Mouse (Mus musculus) lung, embryonic 16.5 days (tissue): Measurements from ENCODE around the gene Xaf1. TPM values are rescaled to one million over a fixed set of nuclear protein-coding genes. Genes with fewer than 3 reads are reported as not detected.
A peak's percentile ranks its signal among the peaks of the same experiment; 100 is the strongest.
"Not testable (repeated sequence)": the region's sequence is repeated elsewhere in the genome, so short reads cannot be mapped to it uniquely, and the experiment has no call there.

ENCODE experiments used
- ATAC-seq: fragments of 200-750 bp; cut with Nextera tagmentation; 2 replicates; pipeline ENCODE4 v1.8.0; 2017; ENCODE audit warnings: low read depth, mild to moderate bottlenecking, moderate library complexity
- H3K27ac ChIP-seq: fragments of 300-500 bp; sonication (generic); 2 replicates; pipeline ENCODE4 v1.5.1; 2014; ENCODE audit warnings: mild to moderate bottlenecking, control low read depth, low read length
- H3K27me3 ChIP-seq: fragments of 300-500 bp; sonication (generic); 2 replicates; pipeline ENCODE4 v1.6.1; 2014; ENCODE audit warnings: low read depth, low read length, mixed read lengths; ENCODE audit not compliant: control insufficient read depth, insufficient read depth
- H3K36me3 ChIP-seq: fragments of 300-500 bp; sonication (generic); 2 replicates; pipeline ENCODE4 v1.6.1; 2014; ENCODE audit warnings: low read length; ENCODE audit not compliant: control insufficient read depth, insufficient read depth
- H3K4me1 ChIP-seq: fragments of 300-500 bp; sonication (generic); replicated peaks from 2 replicates; pipeline ENCODE4 v1.6.1; 2014; ENCODE audit warnings: low read length, mixed read lengths; ENCODE audit not compliant: control insufficient read depth, insufficient read depth
- H3K4me2 ChIP-seq: fragments of 300-500 bp; sonication (generic); 2 replicates; pipeline ENCODE4 v1.6.1; 2014; ENCODE audit warnings: low read depth, low read length, control low read depth
- H3K4me3 ChIP-seq: fragments of 300-500 bp; sonication (generic); 2 replicates; pipeline ENCODE4 v1.5.1; 2014; ENCODE audit warnings: mild to moderate bottlenecking, low read length, control low read depth
- H3K9ac ChIP-seq: fragments of 300-500 bp; sonication (generic); 2 replicates; pipeline ENCODE4 v1.6.1; 2014; ENCODE audit warnings: low read length, control low read depth
- H3K9me3 ChIP-seq: fragments of 300-500 bp; sonication (generic); 2 replicates; pipeline ENCODE4 v1.6.1; 2016; ENCODE audit warnings: low read length; ENCODE audit not compliant: control insufficient read depth
- WGBS: fragments of 180-500 bp; shearing (Covaris S2); extraction: QIAGEN DNeasy Blood & Tissue Kit; methylation state at CpG from one replicate; pipeline ENCODE4 v1.1.7; 2014; 5-methylcytosine and 5-hydroxymethylcytosine counted together
- polyA plus RNA-seq: library from polyadenylated mRNA; unstranded; fragments of >200 nt; fragmentation: Nextera tagmentation; extraction: Ambion mirVana; gene quantifications from 2 replicates; pipeline ENCODE4 v1.2.1, GENCODE M21; 2015

Xaf1 gene
- polyA plus RNA-seq, 1 experiment from 2014 or later = 7.4 TPM

DNA sequence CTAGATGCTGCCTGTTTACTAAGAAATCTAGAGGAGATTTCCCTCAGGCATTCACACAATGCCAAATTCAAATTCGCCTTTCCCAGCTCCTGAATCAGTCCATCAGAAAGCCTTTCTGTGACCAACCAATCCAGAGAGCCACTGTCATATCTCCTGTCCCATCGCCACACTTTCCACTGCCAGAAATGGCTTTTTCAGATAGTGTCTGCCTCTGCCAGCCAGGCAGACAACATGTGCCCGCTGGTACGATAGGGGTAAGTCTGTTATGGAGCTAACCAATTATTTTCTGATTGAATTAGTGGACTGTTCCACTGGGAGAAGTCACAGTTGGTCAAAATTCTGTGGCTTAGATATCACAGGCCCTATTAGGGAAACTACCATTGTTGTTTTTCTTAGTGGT, 33.2 kb downstream of the Xaf1 start:
- Histone ChIP-seq H3K4me2 (no peak overlapping the region), H3K36me3 (no peaks in the 10 kb centered on the region), H3K4me1 (peaks cover 7% of the 10 kb centered on the region), H3K9me3 (no peaks in the 10 kb centered on the region), H3K4me3 (no peak overlapping the region), H3K27me3 (no peaks in the 10 kb centered on the region), H3K27ac (no peak overlapping the region), H3K9ac (no peak overlapping the region)
- no peak for ATAC-seq
- 81% methylated on average over 4 of the region's 4 CpGs for WGBS

DNA sequence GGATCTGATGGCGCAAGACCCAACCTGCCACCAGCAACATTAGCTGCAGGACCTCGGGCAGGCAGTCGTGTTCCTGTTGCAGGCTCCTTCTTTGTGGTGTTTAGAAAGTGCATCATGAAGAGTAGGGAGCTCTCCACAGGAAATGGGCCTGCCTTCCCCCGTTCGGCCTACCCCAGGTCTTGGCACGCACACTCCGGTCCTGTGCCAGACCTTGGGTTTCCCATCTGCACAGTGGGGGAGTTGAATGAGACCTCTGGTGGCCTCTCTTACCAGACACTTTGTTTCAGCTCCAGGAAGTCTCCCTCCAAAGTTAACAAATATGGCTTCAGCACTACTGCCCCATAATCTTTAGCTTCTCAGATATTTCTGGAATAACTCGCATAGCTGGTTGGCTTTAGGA, 35.3 kb downstream of the Xaf1 start:
- peak; percentile 64 for ATAC-seq
- Histone ChIP-seq H3K4me1 (peaks cover 7% of the 10 kb centered on the region), H3K36me3 (no peaks in the 10 kb centered on the region), H3K9ac (no peak overlapping the region), H3K9me3 (no peaks in the 10 kb centered on the region), H3K27me3 (no peaks in the 10 kb centered on the region), H3K27ac (no peak overlapping the region), H3K4me2 (no peak overlapping the region), H3K4me3 (no peak overlapping the region)
- 65% methylated on average over 8 of the region's 8 CpGs for WGBS

DNA sequence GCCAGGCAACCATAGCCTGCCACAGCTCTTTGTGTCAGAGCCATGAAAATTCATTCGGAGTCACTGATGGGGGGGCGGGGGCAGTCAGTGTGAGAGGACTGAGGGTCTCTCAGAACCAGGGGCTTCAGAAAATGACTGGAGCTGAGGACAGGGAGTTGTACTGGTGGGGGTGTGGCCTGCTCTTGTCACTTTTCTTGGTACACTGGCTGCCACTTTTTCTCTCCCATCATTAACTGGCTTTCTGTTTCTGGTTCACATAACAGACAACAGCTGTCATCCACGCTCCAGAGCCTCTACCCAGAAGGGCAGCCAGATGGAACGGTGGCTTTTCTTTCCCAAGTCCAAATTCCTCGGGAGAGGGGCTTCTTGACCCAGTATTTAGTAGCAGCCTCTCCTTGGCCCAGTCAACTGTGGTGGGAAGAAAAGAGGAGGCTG, 37.0 kb downstream of the Xaf1 start:
- 41% methylated on average over 5 of the region's 5 CpGs for WGBS
- Histone ChIP-seq H3K4me2 (no peak overlapping the region), H3K27ac (no peak overlapping the region), H3K4me3 (no peak overlapping the region), H3K27me3 (no peaks in the 10 kb centered on the region), H3K9me3 (no peaks in the 10 kb centered on the region), H3K9ac (no peak overlapping the region), H3K36me3 (no peaks in the 10 kb centered on the region), H3K4me1 (peaks cover 7% of the 10 kb centered on the region)
- peak; percentile 51 for ATAC-seq

DNA sequence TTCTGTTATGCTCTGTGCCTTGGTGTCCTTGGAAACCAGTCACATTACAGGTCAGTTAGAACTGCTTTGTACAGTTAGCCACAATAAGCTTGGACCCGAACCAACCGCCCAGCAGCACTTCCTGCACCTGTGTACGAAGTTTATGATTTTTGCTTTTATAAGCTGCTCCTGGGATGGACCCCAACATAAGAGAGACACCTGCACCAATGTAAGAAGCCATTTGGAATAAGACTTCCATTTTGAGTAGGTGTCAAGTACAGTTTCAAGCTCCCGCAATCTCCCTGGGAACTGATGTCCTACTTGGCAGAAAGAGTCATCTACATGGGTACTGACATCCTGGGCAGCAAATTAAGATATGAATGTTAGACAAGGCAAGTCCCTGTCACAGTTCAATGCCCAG, 38.3 kb downstream of the Xaf1 start:
- no peaks in the 10 kb centered on the region for H3K9me3 ChIP-seq
- peaks cover 7% of the 10 kb centered on the region for H3K4me1 ChIP-seq
- ATAC-seq = no peak
- no peaks in the 10 kb centered on the region for H3K27me3 ChIP-seq
- WGBS = 80% methylated on average over 4 of the region's 4 CpGs
- H3K36me3 ChIP-seq = no peaks in the 10 kb centered on the region
- H3K4me3 ChIP-seq = no peak overlapping the region
- no peak overlapping the region for H3K9ac ChIP-seq
- no peak overlapping the region for H3K4me2 ChIP-seq
- no peak overlapping the region for H3K27ac ChIP-seq

DNA sequence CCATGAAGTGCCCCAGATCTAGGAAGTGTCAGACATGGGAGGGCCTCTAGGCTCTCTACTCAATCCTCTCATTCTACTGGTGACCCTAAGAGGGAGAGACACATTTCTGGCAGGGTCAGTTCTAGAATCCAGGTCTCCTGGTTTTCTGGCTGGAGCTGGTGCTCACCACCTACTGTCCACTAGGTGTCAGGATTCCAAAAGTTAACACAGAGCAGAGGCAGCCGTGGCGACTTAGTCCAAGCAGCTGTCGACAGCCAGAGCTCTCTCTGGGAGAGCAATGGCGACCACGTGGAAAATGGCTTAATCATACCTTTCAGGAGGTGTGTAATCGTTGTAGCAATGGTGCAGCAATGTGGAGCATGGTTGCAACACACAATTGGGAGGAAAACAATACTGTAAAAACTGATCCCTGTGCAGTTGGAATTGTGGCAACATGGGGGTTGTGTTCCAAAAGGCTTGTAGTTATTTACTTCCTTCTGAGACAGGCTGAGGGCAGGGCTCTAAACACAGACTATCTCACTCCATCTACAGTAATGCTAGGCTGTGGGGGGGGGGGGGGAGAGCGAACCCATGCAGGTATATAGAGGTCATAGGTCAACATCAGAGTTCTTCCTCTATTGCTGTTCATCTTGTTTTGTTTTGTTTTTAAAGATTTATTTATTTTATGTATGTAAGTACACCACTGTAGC, 41.3 kb downstream of the Xaf1 start:
- Histone ChIP-seq H3K27ac (no peak overlapping the region), H3K9me3 (no peaks in the 10 kb centered on the region), H3K4me1 (peaks cover 3% of the 10 kb centered on the region), H3K27me3 (no peaks in the 10 kb centered on the region), H3K4me2 (no peak overlapping the region), H3K36me3 (no peaks in the 10 kb centered on the region), H3K9ac (no peak overlapping the region; the same call in 1 of the 2 replicates), H3K4me3 (no peak overlapping the region)
- 12% methylated on average over 7 of the region's 7 CpGs for WGBS
- peak; percentile 71 for ATAC-seq

DNA sequence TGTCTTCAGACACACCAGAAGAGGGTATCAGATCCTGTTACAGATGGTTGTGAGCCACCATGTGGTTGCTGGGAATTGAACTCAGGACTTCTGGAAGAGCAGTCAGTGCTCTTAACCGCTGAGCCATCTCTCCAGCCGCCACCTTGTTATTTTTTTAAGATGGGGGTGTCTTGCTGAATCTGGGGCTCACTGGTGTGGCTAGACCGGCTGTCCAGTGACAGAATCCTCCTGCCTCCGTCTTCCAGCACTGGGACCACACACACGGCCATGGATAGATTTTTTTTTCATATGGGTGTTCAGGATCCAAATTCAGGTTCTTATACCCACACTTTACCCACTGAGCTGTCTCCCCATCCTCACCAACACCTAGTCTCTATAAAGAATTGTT, 41.8 kb downstream of the Xaf1 start:
- not testable (repeated sequence) for ATAC-seq, H3K9me3 ChIP-seq, H3K4me2 ChIP-seq, H3K4me1 ChIP-seq, H3K27me3 ChIP-seq, H3K27ac ChIP-seq, H3K4me3 ChIP-seq, H3K36me3 ChIP-seq, H3K9ac ChIP-seq
- WGBS = 83% methylated on average over 5 of the region's 5 CpGs

DNA sequence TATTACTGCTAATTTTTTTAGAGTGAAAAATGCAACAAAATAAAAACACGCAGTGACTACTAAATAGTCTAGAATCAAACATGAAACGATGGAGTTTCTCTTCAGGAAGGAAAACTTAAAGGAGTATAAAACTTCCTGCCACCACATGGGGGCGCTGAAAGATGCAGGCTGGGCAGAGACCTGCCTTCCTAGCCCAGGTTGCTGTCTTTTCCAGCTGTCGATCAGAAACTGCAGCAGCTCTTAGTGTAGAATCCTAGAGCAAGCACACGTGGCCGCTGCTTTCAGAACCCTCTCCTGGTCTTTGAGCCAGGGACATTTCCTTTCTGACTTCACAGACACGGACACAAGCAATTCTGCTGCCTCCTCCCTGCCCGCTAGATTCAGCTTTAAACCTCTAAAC, 42.5 kb downstream of the Xaf1 start:
- WGBS = 21% methylated on average over 8 of the region's 8 CpGs
- no peaks in the 10 kb centered on the region for H3K9me3 ChIP-seq
- ATAC-seq = no peak; the same call in 1 of the 2 replicates

DNA sequence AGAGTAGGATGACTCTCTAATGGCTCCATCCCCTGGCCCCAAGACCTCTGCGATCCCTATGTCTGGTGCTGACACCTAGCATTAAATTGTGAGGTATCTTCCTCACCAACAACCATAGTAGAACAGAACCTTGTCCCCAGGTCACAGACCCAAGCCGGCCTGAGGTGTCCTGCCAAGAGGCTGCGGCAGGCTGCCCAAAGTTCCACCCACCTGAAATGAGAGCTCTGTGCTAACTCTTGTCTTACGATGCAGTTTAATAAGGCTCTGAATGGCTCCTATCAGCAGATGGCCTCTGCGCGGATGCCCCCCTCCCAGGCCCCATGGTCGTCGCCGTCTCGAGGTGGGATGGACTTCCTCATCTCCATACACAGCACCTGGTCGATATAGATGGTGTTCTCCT, 43.1 kb downstream of the Xaf1 start:
- Histone ChIP-seq H3K9me3 (no peaks in the 10 kb centered on the region), H3K9ac (no peak overlapping the region), H3K27me3 (no peaks in the 10 kb centered on the region), H3K27ac (no peak overlapping the region), H3K4me3 (no peak overlapping the region), H3K4me1 (peaks cover 9% of the 10 kb centered on the region), H3K4me2 (no peak overlapping the region), H3K36me3 (no peaks in the 10 kb centered on the region)
- ATAC-seq = no peak
- WGBS = 87% methylated on average over 11 of the region's 11 CpGs

More for the DNA sequence above, 42.5 kb downstream of the Xaf1 start:
- Histone ChIP-seq H3K9ac (no peak overlapping the region), H3K36me3 (no peaks in the 10 kb centered on the region), H3K27me3 (no peaks in the 10 kb centered on the region), H3K27ac (no peak overlapping the region), H3K4me2 (no peak overlapping the region), H3K4me3 (no peak overlapping the region), H3K4me1 (peaks cover 4% of the 10 kb centered on the region)

DNA sequence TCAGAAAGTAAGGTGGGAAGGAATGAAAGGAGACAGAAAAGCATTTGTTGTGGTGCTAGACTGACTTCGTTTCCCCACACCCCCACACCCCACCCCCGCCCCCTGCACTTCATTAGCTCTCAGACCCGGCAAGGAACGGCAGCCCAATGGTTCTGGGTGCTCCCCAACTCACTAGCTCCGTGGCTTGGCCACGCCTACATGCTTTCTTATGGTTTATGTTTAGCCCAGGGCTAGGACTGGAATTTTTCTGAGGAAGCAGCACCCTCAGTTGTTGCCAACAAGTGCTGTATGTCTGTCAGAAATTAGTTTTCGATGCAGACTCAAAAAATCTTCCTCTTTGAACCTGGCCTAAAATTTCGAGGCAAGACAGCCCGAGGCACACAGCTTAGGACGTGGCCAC, 47.1 kb downstream of the Xaf1 start:
- H3K36me3 ChIP-seq = no peaks in the 10 kb centered on the region
- peak overlapping the region; percentile 70 for H3K27ac ChIP-seq
- no peaks in the 10 kb centered on the region for H3K9me3 ChIP-seq
- no peaks in the 10 kb centered on the region for H3K27me3 ChIP-seq
- H3K4me1 ChIP-seq = peaks cover 11% of the 10 kb centered on the region
- WGBS = 28% methylated on average over 10 of the region's 10 CpGs
- no peak overlapping the region for H3K4me2 ChIP-seq
- H3K4me3 ChIP-seq = no peak overlapping the region
- ATAC-seq = peak; percentile 60
- H3K9ac ChIP-seq = no peak overlapping the region

DNA sequence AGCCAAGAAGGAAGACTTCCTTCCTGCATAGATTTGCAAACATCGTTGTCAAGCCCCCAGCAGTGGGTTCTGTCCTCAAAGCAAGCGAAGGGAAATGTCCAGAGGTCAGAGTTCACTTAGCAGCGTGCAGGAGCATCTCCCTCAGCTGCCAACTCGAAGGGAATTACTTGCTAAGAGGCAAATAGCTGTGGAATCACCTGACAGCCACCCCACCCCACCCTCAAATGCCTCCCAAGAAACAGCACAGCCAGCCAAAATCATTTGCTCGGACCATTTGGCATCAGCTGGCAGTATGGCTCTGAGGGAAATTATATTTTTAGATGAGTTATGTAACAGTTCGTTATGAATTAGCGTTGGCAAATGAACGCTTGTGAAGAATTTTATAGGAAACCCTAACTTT, 47.6 kb downstream of the Xaf1 start:
- no peak overlapping the region for H3K4me3 ChIP-seq
- no peaks in the 10 kb centered on the region for H3K27me3 ChIP-seq
- no peak; the same call in 1 of the 2 replicates for ATAC-seq
- no peaks in the 10 kb centered on the region for H3K36me3 ChIP-seq
- no peak overlapping the region for H3K9ac ChIP-seq
- peaks cover 11% of the 10 kb centered on the region for H3K4me1 ChIP-seq
- 33% methylated on average over 8 of the region's 8 CpGs for WGBS
- no peaks in the 10 kb centered on the region for H3K9me3 ChIP-seq
- peak overlapping the region; percentile 70 for H3K27ac ChIP-seq
- H3K4me2 ChIP-seq = no peak overlapping the region
